Mouse (Mus musculus): Measurements from ENCODE around the gene Picalm. TPM values are rescaled to one million over a fixed set of nuclear protein-coding genes. Genes with fewer than 3 reads are reported as not detected.

The Picalm gene
- total RNA-seq, 2 experiments from 2014 or later, result 152 to 155 TPM

Other genes with a start within 250 kb of the Picalm start
- under 1 TPM; 0.15 to 0.42 TPM for gene Ccdc81, start 226.6 kb upstream of the Picalm start, total RNA-seq (2021)
- gene Hikeshi, start 189.0 kb upstream of the Picalm start, total RNA-seq (2021), result 10 to 100 TPM; 82.4 to 87.3 TPM
- 10 to 100 TPM; 27.4 to 35.2 TPM for gene Eed, start 149.2 kb upstream of the Picalm start, total RNA-seq (2021)
- not detected for gene Ccdc83, start 135.6 kb downstream of the Picalm start, total RNA-seq (2021)
- 10 to 100 TPM; 76.9 to 77.1 TPM for gene Sytl2, start 172.0 kb downstream of the Picalm start, total RNA-seq (2021)

Data from left cerebral cortex, postnatal 14 days (tissue).